Mouse (Mus musculus) heart, embryonic 15.5 days (tissue): ENCODE measurements around the gene 6030408B16Rik. TPM values are rescaled to one million over a fixed set of nuclear protein-coding genes. Genes with fewer than 3 reads are reported as not detected.
"Not testable (repeated sequence)": the region's sequence is repeated elsewhere in the genome, so short reads cannot be mapped to it uniquely, and the experiment has no call there.

ENCODE experiments used
- ATAC-seq: fragments of 200-750 bp; cut with Nextera tagmentation; replicated peaks from 2 replicates; pipeline ENCODE4 v1.8.0; 2017; ENCODE audit warnings: low read depth, moderate TSS enrichment; ENCODE audit not compliant: insufficient number of reproducible peaks, insufficient read depth, low FRiP score
- H3K27ac ChIP-seq: fragments of 300-500 bp; sonication (generic); 2 replicates; pipeline ENCODE4 v1.5.1; 2015; ENCODE audit warnings: mild to moderate bottlenecking, inconsistent platforms
- H3K27me3 ChIP-seq: fragments of 300-500 bp; sonication (generic); 2 replicates; pipeline ENCODE4 v1.6.1; 2015; ENCODE audit warnings: inconsistent platforms
- H3K36me3 ChIP-seq: fragments of 300-500 bp; sonication (generic); 2 replicates; pipeline ENCODE4 v1.6.1; 2015; ENCODE audit warnings: mild to moderate bottlenecking, inconsistent platforms
- H3K4me1 ChIP-seq: fragments of 300-500 bp; sonication (generic); replicated peaks from 2 replicates; pipeline ENCODE4 v1.6.1; 2015; ENCODE audit warnings: inconsistent platforms
- H3K4me2 ChIP-seq: fragments of 300-500 bp; sonication (generic); 2 replicates; pipeline ENCODE4 v1.6.1; 2015; ENCODE audit warnings: inconsistent platforms, mild to moderate bottlenecking, moderate library complexity
- H3K4me3 ChIP-seq: fragments of 300-500 bp; sonication (generic); 2 replicates; pipeline ENCODE4 v1.5.1; 2015; ENCODE audit warnings: mild to moderate bottlenecking, inconsistent platforms
- H3K9ac ChIP-seq: fragments of 300-500 bp; sonication (generic); 2 replicates; pipeline ENCODE4 v1.6.1; 2015; ENCODE audit warnings: mild to moderate bottlenecking, inconsistent platforms
- H3K9me3 ChIP-seq: fragments of 300-500 bp; sonication (generic); replicated peaks from 2 replicates; pipeline ENCODE4 v1.6.1; 2016; ENCODE audit warnings: inconsistent platforms
- WGBS: fragments of 180-500 bp; shearing (Covaris S2); methylation state at CpG from one replicate; pipeline ENCODE4 v1.1.7; 2015; ENCODE audit warnings: mixed read lengths; 5-methylcytosine and 5-hydroxymethylcytosine counted together
- polyA plus RNA-seq: library from polyadenylated mRNA; unstranded; fragments of >200 nt; fragmentation: Nextera tagmentation; extraction: Ambion mirVana; gene quantifications from 2 replicates; pipeline ENCODE4 v1.2.1, GENCODE M21; 2015

Gene 6030408B16Rik
- polyA plus RNA-seq, 1 experiment from 2014 or later: 3.1 TPM

DNA sequence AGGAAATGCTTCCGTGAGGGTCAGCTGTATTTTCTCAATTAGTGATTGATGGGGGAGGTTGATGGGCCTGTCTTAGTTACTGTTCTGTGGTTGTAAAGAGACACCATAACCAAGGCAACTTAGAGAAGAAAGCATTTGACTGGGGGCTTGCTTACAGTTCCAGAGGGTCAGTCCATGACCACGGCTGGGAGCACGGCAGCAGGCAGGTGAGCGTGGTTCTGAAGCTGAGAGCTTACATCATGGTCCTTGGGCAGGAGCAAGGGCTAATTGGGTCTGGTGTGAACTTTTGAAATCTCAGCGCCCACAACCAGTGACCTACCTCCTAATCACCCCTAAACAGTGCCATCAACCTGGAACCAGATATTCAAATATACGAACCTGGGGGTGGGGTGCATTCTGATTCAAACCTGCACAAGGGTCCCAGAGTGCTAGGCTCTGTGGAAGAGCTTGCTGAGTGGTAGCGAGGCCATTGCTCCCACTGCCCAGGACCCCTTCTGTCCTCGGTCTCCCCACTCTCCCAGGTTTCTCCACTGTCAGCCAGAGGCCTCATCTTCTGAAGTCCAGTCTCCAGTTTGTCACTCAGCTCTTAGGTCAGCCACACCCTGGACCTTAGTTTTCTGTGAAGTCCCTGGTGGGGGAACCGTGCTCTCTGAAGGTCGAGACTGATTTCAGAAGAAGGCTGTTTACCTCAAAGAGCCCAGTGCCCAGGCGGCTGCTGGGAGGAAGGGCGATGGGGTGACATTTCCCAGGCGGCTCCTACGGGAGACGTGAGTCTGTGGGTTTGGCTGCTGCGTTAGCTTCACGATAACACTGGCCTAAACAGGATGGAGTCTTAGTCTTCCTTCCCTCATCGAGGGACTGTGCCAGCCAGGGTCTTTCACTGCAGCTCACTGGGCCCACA lies 24.2 kb downstream of the 6030408B16Rik start:
- Histone ChIP-seq H3K9ac (no peak overlapping the region), H3K4me3 (no peak overlapping the region), H3K9me3 (no peaks in the 10 kb centered on the region), H3K36me3 (no peaks in the 10 kb centered on the region), H3K27me3 (no peaks in the 10 kb centered on the region), H3K27ac (peak overlapping the region; percentile 1; the same call in 1 of the 2 replicates), H3K4me1 (peaks cover 27% of the 10 kb centered on the region), H3K4me2 (no peak overlapping the region)
- 53% methylated on average over 18 of the region's 18 CpGs for WGBS
- no peak for ATAC-seq

DNA sequence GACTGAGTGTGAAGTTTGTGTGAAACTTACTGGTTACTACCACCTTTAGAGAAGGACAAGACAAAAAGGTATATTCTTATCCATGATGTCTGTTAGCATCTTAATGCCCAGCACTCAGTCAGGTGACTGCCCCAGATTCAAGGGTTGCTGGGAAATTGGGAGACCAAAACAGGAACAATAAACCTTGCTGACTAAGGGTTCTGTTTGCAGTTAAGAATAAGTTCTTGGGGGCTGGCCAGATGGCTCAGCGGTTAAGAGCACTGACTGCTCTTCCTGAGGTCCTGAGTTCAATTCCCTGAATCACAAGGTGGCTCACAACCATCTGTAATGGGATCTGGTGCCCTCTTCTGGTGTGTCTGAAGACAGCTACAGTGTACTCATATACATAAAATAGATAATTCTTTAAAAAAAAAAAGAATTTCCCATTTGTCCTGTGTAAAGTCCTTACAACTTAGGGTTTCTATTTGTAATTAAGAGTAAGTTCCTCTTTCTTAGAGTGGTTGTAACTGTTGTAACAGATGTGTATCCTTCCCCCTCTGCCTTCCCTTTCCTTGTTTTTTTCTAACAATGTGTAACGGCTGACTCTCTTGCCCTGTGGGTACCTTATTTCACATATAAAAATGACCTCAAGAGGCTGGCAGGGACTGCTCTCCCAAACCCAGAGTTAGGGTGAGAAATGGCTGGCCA lies 24.9 kb downstream of the 6030408B16Rik start:
- no peaks in the 10 kb centered on the region for H3K27me3 ChIP-seq
- H3K9ac ChIP-seq: no peak overlapping the region
- ATAC-seq: no peak
- 58% methylated on average over 2 of the region's 2 CpGs for WGBS
- H3K27ac ChIP-seq: peak overlapping the region; percentile 74; the same call in 1 of the 2 replicates
- no peak overlapping the region for H3K4me3 ChIP-seq
- no peaks in the 10 kb centered on the region for H3K36me3 ChIP-seq
- H3K4me1 ChIP-seq: peaks cover 27% of the 10 kb centered on the region
- no peak overlapping the region for H3K4me2 ChIP-seq
- H3K9me3 ChIP-seq: no peaks in the 10 kb centered on the region

- Histone ChIP-seq H3K4me3 (no peak overlapping the region), H3K27ac (peak overlapping the region; percentile 74), H3K27me3 (no peaks in the 10 kb centered on the region), H3K36me3 (no peaks in the 10 kb centered on the region), H3K4me2 (no peak overlapping the region), H3K9ac (no peak overlapping the region), H3K4me1 (peaks cover 27% of the 10 kb centered on the region), H3K9me3 (no peaks in the 10 kb centered on the region)
- no peak for ATAC-seq
- 47% methylated on average over 14 of the region's 14 CpGs for WGBS
Measured at GRCm38 (mm10) chr15:101318889-101319765, 26.1 kb downstream of the 6030408B16Rik start.

DNA sequence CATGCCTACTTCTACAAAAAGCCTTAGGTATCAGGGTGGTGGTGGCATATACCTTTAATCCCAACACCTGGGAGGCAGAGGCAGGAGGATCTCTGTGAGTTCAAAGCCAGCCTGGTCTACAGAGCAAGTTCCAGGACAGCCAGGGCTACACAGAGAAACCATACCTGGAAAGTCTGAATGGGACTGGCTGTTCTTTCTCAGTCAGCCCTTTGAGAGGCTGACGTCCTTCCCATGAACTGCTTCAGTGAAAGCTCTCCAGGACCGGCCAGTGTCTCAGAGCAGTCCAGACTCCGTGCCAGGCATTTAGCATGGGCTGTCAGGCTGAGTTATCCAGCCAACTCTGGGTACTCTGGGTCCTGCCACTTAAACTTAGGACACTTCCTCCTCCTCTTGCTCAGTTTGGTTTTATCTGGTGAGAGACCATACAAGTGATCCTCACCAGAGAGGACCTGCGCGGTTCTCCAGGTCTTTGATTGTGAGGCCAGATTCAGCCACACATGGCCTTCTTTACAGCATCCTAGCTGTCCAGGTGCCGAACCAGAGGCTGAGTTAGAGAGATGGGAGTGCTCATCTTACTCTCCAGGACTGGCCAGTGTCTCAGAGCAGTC lies 27.1 kb downstream of the 6030408B16Rik start:
- no peak overlapping the region for H3K9ac ChIP-seq
- no peaks in the 10 kb centered on the region for H3K27me3 ChIP-seq
- H3K4me3 ChIP-seq: no peak overlapping the region
- H3K36me3 ChIP-seq: no peaks in the 10 kb centered on the region
- peaks cover 27% of the 10 kb centered on the region for H3K4me1 ChIP-seq
- no peak overlapping the region for H3K4me2 ChIP-seq
- 57% methylated on average over 6 of the region's 6 CpGs for WGBS
- H3K27ac ChIP-seq: peak overlapping the region; percentile 74
- ATAC-seq: no peak
- H3K9me3 ChIP-seq: no peaks in the 10 kb centered on the region

- Histone ChIP-seq H3K4me1 (peaks cover 24% of the 10 kb centered on the region), H3K36me3 (no peaks in the 10 kb centered on the region), H3K9ac (no peak overlapping the region), H3K27me3 (no peaks in the 10 kb centered on the region), H3K4me3 (no peak overlapping the region), H3K4me2 (no peak overlapping the region), H3K27ac (peak overlapping the region; percentile 74), H3K9me3 (no peaks in the 10 kb centered on the region)
- WGBS: 33% methylated on average over 6 of the region's 6 CpGs
- peak; percentile 32; the same call in 1 of the 2 replicates for ATAC-seq
Measured at GRCm38 (mm10) chr15:101320618-101321041, 27.6 kb downstream of the 6030408B16Rik start.

GRCm38 (mm10) chr15:101321126-101321525 lies 28.1 kb downstream of the 6030408B16Rik start:
- Histone ChIP-seq H3K4me3 (no peak overlapping the region), H3K4me2 (no peak overlapping the region), H3K27ac (peak overlapping the region; percentile 64), H3K4me1 (peaks cover 21% of the 10 kb centered on the region), H3K9me3 (no peaks in the 10 kb centered on the region), H3K27me3 (no peaks in the 10 kb centered on the region), H3K36me3 (no peaks in the 10 kb centered on the region), H3K9ac (no peak overlapping the region)
- WGBS: 33% methylated on average over 5 of the region's 5 CpGs
- no peak for ATAC-seq

GRCm38 (mm10) chr15:101322106-101322505 lies 29.1 kb downstream of the 6030408B16Rik start:
- WGBS: 84% methylated on average over 5 of the region's 5 CpGs

DNA sequence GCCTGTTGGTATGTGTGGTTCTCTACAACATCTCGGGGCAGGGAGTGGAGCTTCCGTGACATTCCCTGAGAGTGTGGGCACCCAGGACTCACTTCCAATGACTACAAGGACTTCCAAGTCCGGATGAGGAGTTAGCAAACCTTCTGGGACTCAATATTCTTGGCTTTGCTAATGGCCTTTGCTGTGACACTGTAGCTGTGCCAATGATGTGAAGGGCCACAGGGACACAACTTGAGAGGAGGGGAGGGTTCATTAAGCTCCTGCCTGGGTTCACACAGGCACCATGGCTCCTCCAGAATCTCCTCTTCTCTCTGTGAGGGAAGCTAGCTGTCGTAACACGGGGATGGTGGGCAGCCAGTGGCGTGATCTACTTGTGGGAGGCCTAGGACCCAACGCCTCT lies 29.6 kb downstream of the 6030408B16Rik start:
- ATAC-seq: no peak
- peaks cover 21% of the 10 kb centered on the region for H3K4me1 ChIP-seq
- no peak overlapping the region for H3K4me3 ChIP-seq
- H3K9ac ChIP-seq: no peak overlapping the region
- no peak overlapping the region for H3K4me2 ChIP-seq
- H3K27ac ChIP-seq: no peak overlapping the region
- 85% methylated on average over 7 of the region's 7 CpGs for WGBS
- H3K9me3 ChIP-seq: no peaks in the 10 kb centered on the region
- no peaks in the 10 kb centered on the region for H3K36me3 ChIP-seq
- no peaks in the 10 kb centered on the region for H3K27me3 ChIP-seq

More at GRCm38 (mm10) chr15:101322106-101322505, 29.1 kb downstream of the 6030408B16Rik start:
- H3K4me3 ChIP-seq: no peak overlapping the region
- no peak for ATAC-seq
- H3K27ac ChIP-seq: no peak overlapping the region
- no peaks in the 10 kb centered on the region for H3K27me3 ChIP-seq
- H3K4me1 ChIP-seq: peaks cover 21% of the 10 kb centered on the region
- H3K9me3 ChIP-seq: no peaks in the 10 kb centered on the region
- no peak overlapping the region for H3K9ac ChIP-seq
- no peaks in the 10 kb centered on the region for H3K36me3 ChIP-seq
- H3K4me2 ChIP-seq: no peak overlapping the region

DNA sequence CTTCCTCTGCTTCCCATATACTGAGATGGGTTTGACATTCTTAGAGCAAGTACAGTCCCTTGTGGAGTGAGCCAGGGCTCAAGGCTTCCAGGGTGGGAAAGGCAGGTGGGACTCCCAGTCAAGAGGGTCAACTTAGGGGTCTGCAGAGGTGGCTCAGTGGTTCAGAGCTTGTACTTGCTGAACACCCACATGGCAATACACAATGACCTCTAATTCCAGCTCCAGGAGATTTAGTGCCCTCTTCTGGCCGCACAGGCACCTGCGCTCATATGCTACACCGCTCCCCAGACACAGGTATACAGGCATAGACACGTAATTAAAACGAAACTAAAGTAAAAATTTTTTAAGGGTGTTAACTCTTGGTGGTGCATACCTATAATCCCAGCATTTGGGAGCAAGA lies 30.5 kb downstream of the 6030408B16Rik start:
- WGBS: 94% methylated on average over 5 of the region's 5 CpGs
- no peak for ATAC-seq

DNA sequence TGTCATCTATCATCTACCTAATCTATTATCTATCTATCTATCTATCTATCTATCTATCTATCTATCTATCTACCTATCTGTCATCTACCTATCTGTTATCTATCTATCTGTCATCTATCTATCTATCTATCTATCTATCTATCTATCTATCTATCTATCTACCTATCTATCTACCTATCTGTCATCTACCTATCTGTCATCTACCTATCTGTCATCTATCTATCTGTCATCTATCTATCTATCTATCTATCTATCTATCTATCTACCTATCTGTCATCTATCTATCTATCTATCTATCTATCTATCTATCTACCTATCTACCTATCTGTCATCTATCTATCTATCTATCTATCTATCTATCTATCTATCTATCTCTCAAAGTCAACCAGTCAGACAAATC lies 31.4 kb downstream of the 6030408B16Rik start:
- H3K4me1 ChIP-seq: peaks cover 21% of the 10 kb centered on the region
- not testable (repeated sequence) for H3K4me3 ChIP-seq, H3K27ac ChIP-seq, H3K36me3 ChIP-seq, H3K4me2 ChIP-seq, H3K9me3 ChIP-seq, ATAC-seq, H3K9ac ChIP-seq, H3K27me3 ChIP-seq

More for the DNA sequence above, 30.5 kb downstream of the 6030408B16Rik start:
- Histone ChIP-seq H3K27me3 (no peaks in the 10 kb centered on the region), H3K36me3 (no peaks in the 10 kb centered on the region), H3K4me2 (no peak overlapping the region), H3K9ac (no peak overlapping the region), H3K4me3 (no peak overlapping the region), H3K27ac (no peak overlapping the region), H3K9me3 (no peaks in the 10 kb centered on the region), H3K4me1 (peaks cover 21% of the 10 kb centered on the region)
